Mouse (Mus musculus) monocyte, adult 5-6 weeks (primary cell): ENCODE results near the gene Lysmd3. TPM values are rescaled to one million over a fixed set of nuclear protein-coding genes. Genes with fewer than 3 reads are reported as not detected.
"Not testable (repeated sequence)": the region's sequence is repeated elsewhere in the genome, so short reads cannot be mapped to it uniquely, and the experiment has no call there.

Experiments
- ATAC-seq: fragments of 153-309, 156-312 bp; replicated peaks from 2 replicates; pipeline ENCODE4 v1.8.0; 2017; ENCODE audit warnings: mild to moderate bottlenecking; ENCODE audit not compliant: low TSS enrichment, insufficient number of reproducible peaks, severe bottlenecking, poor library complexity, low FRiP score
- total RNA-seq: library from RNA; stranded (forward); fragments of 200-1000, 200-491, 200-594 nt; gene quantifications from 3 replicates; pipeline ENCODE4 v1.2.3, GENCODE M21; 2017

The Lysmd3 gene
- total RNA-seq = 52.9 to 67.6 TPM (median 55.5 TPM) in 3 replicates

DNA sequence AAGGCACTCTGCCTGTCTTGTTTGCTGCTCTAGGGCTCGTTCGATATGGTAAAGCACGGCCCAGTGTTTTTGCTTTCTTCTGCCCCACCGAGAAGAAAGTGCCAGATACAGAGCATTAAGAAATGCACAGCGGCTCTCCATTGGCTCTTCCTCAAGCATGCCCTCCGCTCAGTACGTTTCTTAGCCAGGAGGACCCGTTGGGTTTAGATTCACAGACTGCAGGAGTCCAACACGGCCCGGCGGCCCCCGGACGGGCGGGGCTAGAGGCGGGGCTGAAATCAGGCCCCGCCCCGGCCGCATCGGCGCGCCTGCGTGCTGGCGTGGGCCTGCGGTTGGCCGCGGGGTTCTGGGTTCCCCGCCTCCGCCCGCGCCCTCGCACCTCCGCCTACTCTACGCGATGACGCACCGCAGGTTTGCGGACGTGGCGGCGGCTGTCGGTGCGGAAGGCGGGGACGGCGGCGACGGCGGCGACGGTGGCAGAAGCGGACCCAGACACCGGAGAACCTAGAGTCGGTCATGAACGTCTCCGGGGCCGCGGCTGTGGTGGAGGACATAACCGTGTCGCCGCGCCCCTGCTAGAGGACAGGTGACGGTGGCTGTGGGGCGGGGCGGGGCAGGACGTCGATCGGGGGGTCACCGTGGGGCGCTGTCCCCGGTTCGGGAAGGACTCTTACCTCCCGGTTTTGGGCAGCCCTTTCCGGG, at the start of gene Lysmd3:
Gene Lysmd3 (plus strand): TSS at position 313 of the 702 bp plus-strand sequence.
- peak; percentile 93 for ATAC-seq

- ATAC-seq = no peak
Observed at GRCm38 (mm10) chr13:81610349-81610748, 47.1 kb upstream of the Lysmd3 start.

- not testable (repeated sequence) for ATAC-seq
Observed at GRCm38 (mm10) chr13:81627861-81628260, 29.6 kb upstream of the Lysmd3 start.

DNA sequence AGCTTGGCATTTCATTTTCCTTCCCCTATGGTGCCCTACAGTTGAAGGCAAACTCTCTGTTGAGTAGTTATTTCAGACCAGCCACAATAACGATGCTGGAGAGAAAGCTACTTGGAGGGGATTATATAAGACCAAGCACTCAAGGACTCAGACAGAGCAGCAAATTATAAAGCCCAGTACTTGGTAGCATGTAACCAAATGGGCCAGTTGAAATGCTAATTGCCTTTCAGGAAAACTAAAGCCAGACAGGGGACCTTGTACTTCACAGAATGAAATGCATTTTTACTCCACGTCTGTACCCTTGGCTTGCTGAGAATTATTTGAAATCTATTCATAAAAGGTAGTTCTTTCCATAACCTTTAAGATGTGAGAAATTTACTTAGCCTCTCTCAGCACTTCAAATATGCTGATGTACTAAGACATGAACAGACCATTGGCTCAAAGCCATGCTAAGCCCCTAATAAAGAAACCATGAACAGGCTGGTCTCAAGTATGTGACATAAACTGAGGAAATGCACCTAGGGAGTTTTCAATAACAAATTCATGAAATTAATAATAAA, 28.8 kb upstream of the Lysmd3 start:
- ATAC-seq = no peak

- no peak for ATAC-seq
Observed at GRCm38 (mm10) chr13:81629395-81629794, 28.1 kb upstream of the Lysmd3 start.

GRCm38 (mm10) chr13:81630566-81630965, 26.9 kb upstream of the Lysmd3 start:
- ATAC-seq = no peak

- ATAC-seq = no peak
Observed at GRCm38 (mm10) chr13:81632720-81633415, 24.6 kb upstream of the Lysmd3 start, which contains the start of gene Adgrv1. Adgrv1 (minus strand) TSS chr13:81633154.

DNA sequence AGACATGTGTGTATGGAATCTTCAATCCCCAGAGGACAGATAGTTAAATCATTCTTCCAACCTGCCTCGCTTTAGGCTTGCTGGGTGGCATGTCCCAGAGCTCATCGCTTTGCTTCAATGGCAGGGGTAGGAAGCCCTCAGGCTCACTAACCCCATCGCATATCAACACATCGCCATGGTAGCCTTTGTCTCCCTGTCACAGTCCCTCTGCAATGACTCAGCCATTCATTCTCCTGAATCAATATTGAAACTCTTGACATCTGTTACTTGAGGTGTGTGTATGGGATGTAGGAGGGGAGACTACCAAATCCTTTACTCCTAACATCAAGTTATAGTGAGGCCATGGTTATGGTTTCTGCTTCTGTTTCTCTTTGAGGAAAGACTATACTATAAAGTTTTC, 17.8 kb upstream of the Lysmd3 start:
- no peak for ATAC-seq

GRCm38 (mm10) chr13:81640881-81641280, 16.6 kb upstream of the Lysmd3 start:
- ATAC-seq = no peak

DNA sequence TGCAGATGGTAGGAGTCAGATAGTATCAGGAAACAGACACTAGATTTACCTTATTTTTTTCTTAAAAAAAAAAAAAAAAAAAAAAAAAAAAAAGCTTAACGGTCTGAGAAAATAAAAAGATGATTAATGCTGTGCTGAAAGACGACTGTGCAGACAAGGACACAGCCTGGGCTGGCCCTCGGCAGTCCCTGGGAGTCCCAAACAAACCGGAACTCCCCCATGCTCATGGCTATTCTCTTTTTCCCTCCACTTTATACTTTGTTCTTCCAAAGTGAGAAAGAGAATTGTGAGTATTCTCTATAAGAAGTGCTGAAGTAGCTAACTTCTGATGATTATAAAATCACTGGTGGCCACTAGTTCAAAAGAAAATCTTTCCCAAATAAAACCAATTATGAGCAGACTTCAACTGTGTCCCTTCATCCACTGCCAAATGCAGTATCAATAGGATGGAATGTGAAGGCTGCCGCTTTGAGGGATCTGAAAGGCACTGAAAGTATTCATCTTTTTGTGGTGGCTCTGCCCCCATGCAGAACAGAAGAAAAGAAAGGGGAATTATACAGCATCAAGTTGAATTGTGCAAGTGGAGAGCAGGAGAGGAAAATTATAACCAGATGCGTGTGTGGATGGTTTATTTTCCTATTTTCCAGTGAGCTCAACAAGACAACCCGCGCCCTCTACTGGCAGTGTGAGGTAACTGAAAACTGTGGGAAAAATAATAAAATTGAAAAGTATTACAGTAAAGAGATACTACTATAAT, 16.0 kb upstream of the Lysmd3 start:
- no peak for ATAC-seq

- no peak for ATAC-seq
Observed at GRCm38 (mm10) chr13:81642491-81643149, 14.8 kb upstream of the Lysmd3 start.

GRCm38 (mm10) chr13:81644047-81644565, 13.4 kb upstream of the Lysmd3 start:
- no peak for ATAC-seq

DNA sequence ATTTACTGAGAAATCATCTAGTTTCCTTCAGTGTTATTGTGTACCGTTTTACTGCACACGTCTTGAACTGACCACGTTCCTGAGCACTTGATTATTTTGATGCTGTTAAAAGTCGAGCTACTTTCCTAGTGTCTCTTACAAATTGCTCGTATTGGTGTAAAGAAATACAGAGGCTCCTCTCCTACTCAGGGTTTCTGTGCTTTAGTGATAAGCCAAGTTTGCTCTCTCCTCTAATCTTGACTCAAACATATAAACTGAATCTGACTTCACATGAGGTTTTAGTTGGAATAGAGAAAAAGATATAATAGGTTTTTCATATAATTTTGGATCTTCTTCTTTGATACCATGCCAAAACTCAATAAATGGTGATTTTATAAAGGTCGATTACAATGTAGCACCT, 11.1 kb upstream of the Lysmd3 start:
- ATAC-seq = no peak

GRCm38 (mm10) chr13:81650382-81650781, 7.1 kb upstream of the Lysmd3 start:
- ATAC-seq = not testable (repeated sequence)

- no peak for ATAC-seq
Observed at GRCm38 (mm10) chr13:81656091-81656850, 1.2 kb upstream of the Lysmd3 start.

GRCm38 (mm10) chr13:81657008-81657350, 484 bp upstream of the Lysmd3 start:
- ATAC-seq = no peak

- peak; percentile 27 for ATAC-seq
Observed at GRCm38 (mm10) chr13:81658053-81658752, 740 bp downstream of the Lysmd3 start.
